Comparison of ENCODE assay signal across 15 mouse cellular contexts in the genomic region with DNA sequence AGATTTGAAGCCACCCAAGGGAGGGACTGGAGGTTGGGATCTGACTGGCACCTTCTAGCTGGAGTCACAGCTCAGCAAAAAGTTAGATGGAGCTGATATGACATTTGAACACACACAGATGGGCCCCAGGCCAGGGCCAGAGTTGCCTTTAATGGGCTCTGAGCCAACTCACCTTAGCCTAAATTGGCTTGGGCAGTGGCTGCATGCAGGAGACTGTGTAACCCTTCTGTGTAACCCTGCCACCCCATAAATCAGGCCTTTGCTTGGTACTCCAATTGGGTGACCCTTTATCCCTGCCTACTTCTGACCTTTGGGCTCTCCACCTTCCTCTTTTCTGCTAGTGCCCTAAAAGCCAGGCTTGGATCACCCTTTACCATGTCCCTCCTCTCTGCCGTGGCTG. TPM values are rescaled to one million over a fixed set of nuclear protein-coding genes. Genes with fewer than 3 reads are reported as not detected.
DNase-seq lines count a peak whose midpoint lies in the region; ATAC-seq lines count a peak whose summit lies in the region.
"Had no signal": no experiment of that assay in that cellular context is flagged by ENCODE, and none has a peak within 500 bp of the region (broad histone marks: within the 10 kb centered on the region; RNA-seq: fewer than 3 reads in every experiment).

No protein-coding gene starts in this region.

- peaks cover 63% of the 10 kb centered on the region for H3K4me1 ChIP-seq in heart, embryonic 10.5 days
- peaks cover 26% of the 10 kb centered on the region for H3K4me1 ChIP-seq in brown adipose tissue, adult 24 weeks (ENCODE audit: control insufficient read depth, insufficient read depth, insufficient read length, low read length)
- H3K4me1 ChIP-seq in intestine, embryonic 16.5 days (ENCODE audit: control insufficient read depth, insufficient read depth, low read length), result peaks cover 8% of the 10 kb centered on the region
- H3K4me1 ChIP-seq in kidney, embryonic 16.5 days (ENCODE audit: insufficient read depth, low read length), result peaks cover 31% of the 10 kb centered on the region

- H3K27me3 ChIP-seq in heart, embryonic 10.5 days (ENCODE audit: insufficient read depth, poor library complexity, severe bottlenecking), result no peaks in the 10 kb centered on the region
- H3K27me3 ChIP-seq in intestine, embryonic 16.5 days (replicated peaks; ENCODE audit: control insufficient read depth, insufficient read depth, low read length), result no peaks in the 10 kb centered on the region
- H3K27me3 ChIP-seq in kidney, embryonic 16.5 days (ENCODE audit: insufficient read depth, low read length), result no peaks in the 10 kb centered on the region
- H3K27me3 ChIP-seq: stomach, embryonic 15.5 days had no signal

- no peak overlapping the region for H3K4me2 ChIP-seq in intestine, embryonic 16.5 days (ENCODE audit: low read depth, low read length)
- no peak overlapping the region for H3K4me2 ChIP-seq in kidney, embryonic 16.5 days (replicated peaks; ENCODE audit: low read depth, low read length)
- H3K4me2 ChIP-seq: lung, embryonic 14.5 days; stomach, embryonic 15.5 days had no signal

- 0 out of 2 replicates have a peak overlapping the region, but pooled peaks have one; percentile 31 for H3K9ac ChIP-seq in intestine, embryonic 16.5 days (ENCODE audit: low read depth, low read length)
- H3K9ac ChIP-seq in kidney, embryonic 16.5 days (replicated peaks; ENCODE audit: low read length), result no peak overlapping the region
- H3K9ac ChIP-seq: lung, embryonic 14.5 days; stomach, embryonic 15.5 days had no signal

- no peak overlapping the region for H3K4me3 ChIP-seq in heart, embryonic 10.5 days
- no peak overlapping the region for H3K4me3 ChIP-seq in brown adipose tissue, adult 24 weeks (ENCODE audit: insufficient read depth, low read depth, low read length)
- no peak overlapping the region for H3K4me3 ChIP-seq in intestine, embryonic 16.5 days (ENCODE audit: low read length)
- H3K4me3 ChIP-seq in kidney, embryonic 16.5 days (ENCODE audit: low read length), result no peak overlapping the region
- H3K4me3 ChIP-seq: hindbrain, embryonic 10.5 days; stomach, embryonic 15.5 days had no signal

- WGBS in heart, embryonic 10.5 days, result 56% methylated on average over 1 of the region's 1 CpGs
- 65% methylated on average over 1 of the region's 1 CpGs for whole genome bisulfite sequencing in intestine, embryonic 16.5 days
- WGBS in kidney, embryonic 16.5 days, result 42% methylated on average over 1 of the region's 1 CpGs

- no peak for DNase-seq in heart, embryonic 10.5 days (ENCODE audit: low spot score)
- DNase-seq in heart, adult 8-10 months (ENCODE audit: low spot score), result no peak
- DNase-seq in right cerebral cortex, postnatal 25 days, result no peak
- DNase-seq: adrenal gland, adult 8-10 months; cerebellum, adult 9-11 months; gastrocnemius, postnatal 14 days; liver; lung, embryonic 14.5 days; thymus, postnatal 36 days had no signal

- H3K36me3 ChIP-seq in heart, embryonic 10.5 days, result peaks cover 3% of the 10 kb centered on the region; the same call in 1 of the 2 replicates
- no peaks in the 10 kb centered on the region for H3K36me3 ChIP-seq in intestine, embryonic 16.5 days (ENCODE audit: control insufficient read depth, insufficient read depth, low read length)
- no peaks in the 10 kb centered on the region for H3K36me3 ChIP-seq in kidney, embryonic 16.5 days (ENCODE audit: insufficient read depth, low read length)
- H3K36me3 ChIP-seq: stomach, embryonic 15.5 days had no signal

- ATAC-seq in intestine, embryonic 16.5 days, result no peak
- peak; percentile 46; the same call in 1 of the 2 replicates for ATAC-seq in kidney, embryonic 16.5 days (ENCODE audit: low FRiP score, low TSS enrichment)
- no peak for ATAC-seq in erythroblast, adult 5-6 weeks (replicated peaks; ENCODE audit: low FRiP score, poor library complexity, severe bottlenecking)

- no peaks in the 10 kb centered on the region for H3K9me3 ChIP-seq in heart, embryonic 10.5 days
- H3K9me3 ChIP-seq in intestine, embryonic 16.5 days (ENCODE audit: control insufficient read depth, low read length), result no peaks in the 10 kb centered on the region
- H3K9me3 ChIP-seq in kidney, embryonic 16.5 days (ENCODE audit: low read length), result no peaks in the 10 kb centered on the region
- H3K9me3 ChIP-seq: stomach, embryonic 15.5 days had no signal

- H3K27ac ChIP-seq in heart, embryonic 10.5 days, result peak overlapping the region; percentile 59
- H3K27ac ChIP-seq in brown adipose tissue, adult 24 weeks (replicated peaks; ENCODE audit: low read depth, low read length), result peak overlapping the region; percentile 89
- H3K27ac ChIP-seq in intestine, embryonic 16.5 days (ENCODE audit: low read length), result no peak overlapping the region
- no peak overlapping the region for H3K27ac ChIP-seq in kidney, embryonic 16.5 days (ENCODE audit: low read length)
- H3K27ac ChIP-seq: stomach, embryonic 15.5 days had no signal

RNA-seq across cellular contexts. Expression of gene Trp53i11, which starts 49.7 kb away (rescaled TPM):
- 22.5 and 24.2 TPM in 2 replicates for polyA plus RNA-seq in heart, embryonic 10.5 days (2016; fragmentation: Nextera tagmentation; extraction: Ambion mirVana)
- total RNA-seq in heart, adult 8-10 months (2022), result 10 to 100 TPM; 14.0 to 37.8 (median 23.2) TPM
- polyA plus RNA-seq in brown adipose tissue, adult 24 weeks (2012; ENCODE audit: insufficient read depth, insufficient read length, missing spikeins), result 7.6 and 14.4 TPM in 2 replicates
- 49.3 and 52.1 TPM in 2 replicates for polyA plus RNA-seq in intestine, embryonic 16.5 days (2015; fragmentation: Nextera tagmentation; extraction: Ambion mirVana)
- polyA plus RNA-seq in kidney, embryonic 16.5 days (2015; fragmentation: Nextera tagmentation; extraction: Ambion mirVana), result 36.5 and 48.8 TPM in 2 replicates
- total RNA-seq in erythroblast, adult 5-6 weeks (2015; ENCODE audit: low replicate concordance), result 0.96 TPM in 1 of 2 replicates, not detected in the other
- total RNA-seq in erythroblast, adult 5-6 weeks (2017; ENCODE audit: low replicate concordance), result 0.34 TPM in 1 of 2 replicates, not detected in the other

Comparison
In these comparisons a context has a peak if more than half of its experiments do, and no peak if none do; other contexts are left out.
1. H3K27ac ChIP-seq: peak in heart, embryonic 10.5 days (single experiment) and brown adipose tissue, adult 24 weeks (single experiment); none in intestine, embryonic 16.5 days (single experiment) and kidney, embryonic 16.5 days (single experiment).